Mouse (Mus musculus): ENCODE measurements around the gene Sfxn5. TPM values are rescaled to one million over a fixed set of nuclear protein-coding genes. Genes with fewer than 3 reads are reported as not detected.

The Sfxn5 gene
- total and polyA plus RNA-seq, 2 experiments from 2014 or later = 2.7 to 4.8 TPM

DNA sequence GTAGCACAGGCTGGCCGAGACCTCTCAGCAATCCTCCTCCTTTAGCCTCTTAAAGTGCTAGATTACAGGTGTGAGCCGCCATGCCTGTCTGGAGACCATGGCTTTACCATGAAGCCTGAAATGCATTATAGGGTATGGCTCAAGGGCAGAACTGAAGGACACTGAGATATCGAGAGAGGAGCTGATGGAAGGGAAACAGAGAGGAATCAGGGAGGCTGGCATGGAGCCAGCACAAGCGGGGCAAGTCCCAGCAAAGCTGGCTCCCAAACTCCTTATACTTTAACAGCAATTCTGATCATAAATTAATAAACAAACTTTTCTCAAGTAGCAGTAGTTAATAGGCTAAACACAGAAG, 30.7 kb upstream of the Sfxn5 start:
- no peak for DNase-seq (ENCODE audit: low spot score)
- Histone ChIP-seq H3K27me3 (ENCODE audit: control insufficient read depth, insufficient read depth, low read length) (no peaks in the 10 kb centered on the region), H3K9ac (replicated peaks; ENCODE audit: low read depth, low read length) (no peak overlapping the region), H3K36me3 (replicated peaks; ENCODE audit: control insufficient read depth, insufficient read depth, low read length) (no peaks in the 10 kb centered on the region; the same call in 1 of the 2 replicates), H3K4me2 (ENCODE audit: low read depth, low read length) (no peak overlapping the region), H3K4me1 (ENCODE audit: control insufficient read depth, insufficient read depth) (peaks cover 70% of the 10 kb centered on the region), H3K4me3 (ENCODE audit: low read depth, low read length) (no peak overlapping the region), H3K27ac (ENCODE audit: low read depth) (peak overlapping the region; percentile 92), H3K9me3 (replicated peaks; ENCODE audit: control insufficient read depth, low read length) (no peaks in the 10 kb centered on the region)
- TF ChIP-seq EP300 (IDR thresholded peaks at IDR 0.05; ENCODE audit: low read depth) (no peak), CTCF (IDR thresholded peaks at IDR 0.05; ENCODE audit: low read depth) (no peak)
- WGBS = 29% methylated on average over 4 of the region's 4 CpGs
- no peak for ATAC-seq (ENCODE audit: insufficient read depth, low read depth)

DNA sequence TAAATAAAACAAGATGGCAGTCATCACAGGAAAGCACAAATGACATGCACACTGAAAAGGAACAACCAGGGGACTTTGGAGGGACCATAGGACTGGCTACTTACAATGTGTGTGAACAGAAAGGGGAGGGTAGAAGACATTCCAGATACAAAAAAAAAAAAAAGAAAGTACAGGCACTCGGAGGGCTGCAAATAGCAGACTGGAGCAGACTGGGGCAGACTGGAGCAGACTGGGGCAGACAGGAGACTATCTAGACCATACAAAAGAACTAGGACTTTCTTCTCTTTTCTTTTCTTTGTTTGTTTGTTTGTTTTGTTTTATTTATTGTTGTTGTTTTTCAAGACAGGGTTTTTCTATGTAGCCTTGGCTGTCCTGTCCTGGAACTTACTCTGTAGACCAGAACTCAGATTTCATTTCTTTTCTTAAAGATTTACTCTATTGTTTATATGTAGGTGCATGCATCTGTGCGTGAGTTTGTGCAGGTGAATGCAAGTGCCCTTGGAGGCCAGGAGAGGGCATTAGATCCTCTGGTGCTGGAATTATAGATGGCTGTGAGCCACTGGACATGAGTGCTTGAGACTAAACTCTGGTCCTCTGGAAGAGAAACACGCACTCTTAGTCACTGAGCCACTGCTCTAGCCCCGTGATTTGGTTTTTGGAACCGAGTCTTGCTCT, 30.1 kb upstream of the Sfxn5 start:
- H3K27ac ChIP-seq (ENCODE audit: low read depth) = peak overlapping the region; percentile 92
- H3K27me3 ChIP-seq (ENCODE audit: control insufficient read depth, insufficient read depth, low read length) = no peaks in the 10 kb centered on the region
- H3K9ac ChIP-seq (replicated peaks; ENCODE audit: low read depth, low read length) = no peak overlapping the region
- TF ChIP-seq EP300 (IDR thresholded peaks at IDR 0.05; ENCODE audit: low read depth) (no peak), CTCF (IDR thresholded peaks at IDR 0.05; ENCODE audit: low read depth) (peak; percentile 21)
- WGBS = 57% methylated on average over 5 of the region's 5 CpGs
- H3K9me3 ChIP-seq (replicated peaks; ENCODE audit: control insufficient read depth, low read length) = no peaks in the 10 kb centered on the region
- H3K4me1 ChIP-seq (ENCODE audit: control insufficient read depth, insufficient read depth) = peaks cover 70% of the 10 kb centered on the region
- no peak overlapping the region for H3K4me3 ChIP-seq (ENCODE audit: low read depth, low read length)
- DNase-seq (ENCODE audit: low spot score) (no peak), ATAC-seq (ENCODE audit: insufficient read depth, low read depth) (no peak)
- H3K4me2 ChIP-seq (ENCODE audit: low read depth, low read length) = no peak overlapping the region
- no peaks in the 10 kb centered on the region; the same call in 1 of the 2 replicates for H3K36me3 ChIP-seq (replicated peaks; ENCODE audit: control insufficient read depth, insufficient read depth, low read length)

DNA sequence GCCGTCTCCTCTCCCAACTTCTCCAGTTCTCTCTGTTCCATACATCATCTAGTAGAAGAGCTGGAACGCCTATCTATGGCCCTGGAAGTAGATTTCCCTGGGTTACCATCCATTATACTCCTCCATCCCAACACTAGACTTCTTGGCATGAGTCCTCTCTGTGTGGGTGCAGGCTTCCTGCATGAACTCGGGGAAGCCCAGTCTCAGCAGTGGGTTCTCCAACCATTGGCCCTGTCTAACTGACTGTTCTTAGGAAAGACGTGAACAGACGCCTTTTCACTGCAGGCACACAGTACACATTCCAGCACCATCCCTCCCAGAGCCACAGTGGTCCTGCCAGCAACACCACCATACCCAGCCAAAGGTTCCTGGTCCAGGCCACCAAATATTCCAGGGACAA, 29.4 kb upstream of the Sfxn5 start:
- Histone ChIP-seq H3K9ac (replicated peaks; ENCODE audit: low read depth, low read length) (no peak overlapping the region), H3K4me2 (ENCODE audit: low read depth, low read length) (no peak overlapping the region)
- WGBS = 54% methylated on average over 5 of the region's 5 CpGs

DNA sequence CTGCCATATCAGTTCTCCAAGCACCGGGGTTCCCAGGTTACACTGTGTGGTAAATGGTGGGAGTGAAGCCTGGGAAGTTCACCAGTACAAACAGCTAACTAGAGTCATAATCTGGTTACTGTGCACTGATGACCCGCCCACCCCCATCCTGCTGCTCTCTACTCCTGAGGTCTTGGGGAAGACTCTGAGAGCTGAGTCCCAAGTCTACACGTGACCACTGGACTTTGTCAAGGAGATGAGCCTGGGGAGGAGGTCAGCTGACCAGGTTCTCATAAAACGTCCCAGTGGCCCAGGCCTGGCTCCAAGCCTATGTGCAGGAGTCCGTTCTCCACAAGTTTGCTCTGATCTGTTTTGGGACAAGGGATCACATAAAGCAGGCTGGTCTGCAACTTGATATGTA, 27.1 kb upstream of the Sfxn5 start:
- no peak for TF ChIP-seq CTCF (IDR thresholded peaks at IDR 0.05; ENCODE audit: low read depth)
- TF ChIP-seq EP300 (IDR thresholded peaks at IDR 0.05; ENCODE audit: low read depth) = no peak
- Histone ChIP-seq H3K4me2 (ENCODE audit: low read depth, low read length) (no peak overlapping the region), H3K36me3 (replicated peaks; ENCODE audit: control insufficient read depth, insufficient read depth, low read length) (no peaks in the 10 kb centered on the region), H3K27ac (ENCODE audit: low read depth) (peak overlapping the region; percentile 2), H3K9me3 (replicated peaks; ENCODE audit: control insufficient read depth, low read length) (no peaks in the 10 kb centered on the region), H3K9ac (replicated peaks; ENCODE audit: low read depth, low read length) (no peak overlapping the region), H3K4me1 (ENCODE audit: control insufficient read depth, insufficient read depth) (peaks cover 64% of the 10 kb centered on the region), H3K4me3 (ENCODE audit: low read depth, low read length) (no peak overlapping the region), H3K27me3 (ENCODE audit: control insufficient read depth, insufficient read depth, low read length) (no peaks in the 10 kb centered on the region)
- 70% methylated on average over 5 of the region's 5 CpGs for WGBS
- no peak for DNase-seq (ENCODE audit: low spot score)
- ATAC-seq (ENCODE audit: insufficient read depth, low read depth) = no peak

More for the DNA sequence above, 29.4 kb upstream of the Sfxn5 start:
- ATAC-seq (ENCODE audit: insufficient read depth, low read depth) (no peak), DNase-seq (ENCODE audit: low spot score) (no peak)
- no peaks in the 10 kb centered on the region; the same call in 1 of the 2 replicates for H3K36me3 ChIP-seq (replicated peaks; ENCODE audit: control insufficient read depth, insufficient read depth, low read length)
- peaks cover 69% of the 10 kb centered on the region for H3K4me1 ChIP-seq (ENCODE audit: control insufficient read depth, insufficient read depth)
- no peaks in the 10 kb centered on the region for H3K27me3 ChIP-seq (ENCODE audit: control insufficient read depth, insufficient read depth, low read length)
- no peaks in the 10 kb centered on the region for H3K9me3 ChIP-seq (replicated peaks; ENCODE audit: control insufficient read depth, low read length)
- TF ChIP-seq CTCF (IDR thresholded peaks at IDR 0.05; ENCODE audit: low read depth) (no peak), EP300 (IDR thresholded peaks at IDR 0.05; ENCODE audit: low read depth) (no peak)
- peak overlapping the region; percentile 92; the same call in 1 of the 2 replicates for H3K27ac ChIP-seq (ENCODE audit: low read depth)
- no peak overlapping the region for H3K4me3 ChIP-seq (ENCODE audit: low read depth, low read length)

DNA sequence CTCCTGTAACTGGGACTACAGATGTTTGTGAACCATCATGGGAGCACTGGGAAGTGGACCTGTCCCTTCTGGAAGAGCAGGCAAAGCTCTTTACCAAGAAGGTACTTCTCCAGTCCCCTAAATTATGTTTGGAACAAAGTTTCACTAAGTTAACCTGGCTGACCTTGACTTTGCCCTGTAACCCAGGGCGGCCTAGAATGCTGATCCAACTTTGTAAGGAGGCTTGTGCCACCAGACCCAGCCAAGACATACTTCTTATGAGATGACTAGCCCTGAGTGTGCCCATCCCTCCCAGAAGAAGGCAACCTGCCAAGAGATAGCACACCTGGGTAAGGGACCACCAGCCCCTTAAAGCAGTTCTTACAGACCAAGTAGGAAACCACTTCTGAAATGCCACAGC, 25.7 kb upstream of the Sfxn5 start:
- Histone ChIP-seq H3K36me3 (replicated peaks; ENCODE audit: control insufficient read depth, insufficient read depth, low read length) (no peaks in the 10 kb centered on the region), H3K4me1 (ENCODE audit: control insufficient read depth, insufficient read depth) (peaks cover 50% of the 10 kb centered on the region), H3K27ac (ENCODE audit: low read depth) (peak overlapping the region; percentile 56), H3K27me3 (ENCODE audit: control insufficient read depth, insufficient read depth, low read length) (no peaks in the 10 kb centered on the region), H3K4me3 (ENCODE audit: low read depth, low read length) (no peak overlapping the region), H3K9me3 (replicated peaks; ENCODE audit: control insufficient read depth, low read length) (no peaks in the 10 kb centered on the region), H3K4me2 (ENCODE audit: low read depth, low read length) (no peak overlapping the region), H3K9ac (replicated peaks; ENCODE audit: low read depth, low read length) (no peak overlapping the region)
- 89% methylated on average over 1 of the region's 1 CpGs for WGBS
- ATAC-seq (ENCODE audit: insufficient read depth, low read depth) (no peak), DNase-seq (ENCODE audit: low spot score) (no peak)
- TF ChIP-seq EP300 (IDR thresholded peaks at IDR 0.05; ENCODE audit: low read depth) (no peak), CTCF (IDR thresholded peaks at IDR 0.05; ENCODE audit: low read depth) (no peak)

Measured in heart, postnatal 0 days (tissue).